Mouse (Mus musculus) C2C12 (cell line): Measurements from ENCODE around the gene Nell1.

Experiments
- CTCF ChIP-seq: IDR thresholded peaks from one replicate; pipeline ENCODE4 v1.5.1; 2011; ENCODE audit not compliant: control insufficient read depth, insufficient read depth, insufficient read length
- MAX ChIP-seq: IDR thresholded peaks from one replicate; pipeline ENCODE4 v1.6.1; 2011; ENCODE audit warnings: mild to moderate bottlenecking, control low read depth
- MYOD1 ChIP-seq: IDR thresholded peaks from one replicate; pipeline ENCODE4 v1.6.1; 2011; ENCODE audit warnings: low read depth; ENCODE audit not compliant: control insufficient read depth, insufficient read length
- USF1 ChIP-seq: IDR thresholded peaks from one replicate; pipeline ENCODE4 v1.6.1; 2011; ENCODE audit warnings: low read depth, mild to moderate bottlenecking, control low read depth, moderate library complexity

DNA sequence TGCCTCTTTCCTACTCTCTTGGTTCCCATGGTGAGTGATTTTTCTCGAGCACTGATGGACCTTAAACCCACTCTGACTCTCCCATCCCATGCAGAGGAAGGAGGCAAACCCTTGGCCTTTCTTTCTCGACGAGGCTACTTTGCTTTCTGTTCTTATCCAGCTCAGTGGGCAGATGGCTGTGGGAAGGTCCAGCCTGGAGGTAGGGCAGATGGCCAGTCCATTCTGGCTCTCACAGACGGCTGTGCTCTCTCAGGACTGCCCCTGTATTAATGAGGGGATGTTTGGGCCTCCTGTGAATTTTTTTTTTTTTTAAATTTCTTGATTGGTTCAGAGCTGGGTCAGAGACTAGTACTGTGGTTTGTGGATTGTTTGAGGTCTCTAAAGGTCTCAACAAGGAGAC lies 5.1 kb upstream of the Nell1 start:
- TF ChIP-seq MYOD1 (no peak), CTCF (no peak), MAX (no peak), USF1 (no peak)
